Mouse (Mus musculus): ENCODE results near the gene Lgi4.

Lgi4 gene

GRCm38 (mm10) chr7:31059108-31059507, at the start of gene Lgi4:
Lgi4 (plus strand) TSS chr7:31059342.
- DNase-seq (ENCODE audit: low read depth, low spot score): peak; percentile 73

- no peak for DNase-seq (ENCODE audit: low read depth, low spot score)
These were observed 46.2 kb upstream of the Lgi4 start for GRCm38 (mm10) chr7:31012971-31013370.

- DNase-seq (ENCODE audit: low read depth, low spot score): peak; percentile 21
These were observed 41.8 kb upstream of the Lgi4 start for GRCm38 (mm10) chr7:31017104-31017901.

GRCm38 (mm10) chr7:31028609-31029008, 30.5 kb upstream of the Lgi4 start:
- no peak for DNase-seq (ENCODE audit: low read depth, low spot score)

- no peak for DNase-seq (ENCODE audit: low read depth, low spot score)
These were observed 28.4 kb upstream of the Lgi4 start for GRCm38 (mm10) chr7:31030717-31031116.

- DNase-seq (ENCODE audit: low read depth, low spot score): no peak
These were observed 27.4 kb upstream of the Lgi4 start for GRCm38 (mm10) chr7:31031731-31032130.

GRCm38 (mm10) chr7:31033409-31034165, 25.6 kb upstream of the Lgi4 start:
- DNase-seq (ENCODE audit: low read depth, low spot score): no peak

- no peak for DNase-seq (ENCODE audit: low read depth, low spot score)
These were observed 24.4 kb upstream of the Lgi4 start for GRCm38 (mm10) chr7:31034789-31035188.

GRCm38 (mm10) chr7:31035291-31035690, 23.9 kb upstream of the Lgi4 start:
- no peak for DNase-seq (ENCODE audit: low read depth, low spot score)

GRCm38 (mm10) chr7:31036917-31037316, 22.2 kb upstream of the Lgi4 start:
- DNase-seq (ENCODE audit: low read depth, low spot score): no peak

GRCm38 (mm10) chr7:31037675-31038074, 21.5 kb upstream of the Lgi4 start:
- DNase-seq (ENCODE audit: low read depth, low spot score): no peak

GRCm38 (mm10) chr7:31039011-31039410, 20.1 kb upstream of the Lgi4 start:
- DNase-seq (ENCODE audit: low read depth, low spot score): no peak

GRCm38 (mm10) chr7:31040281-31041022, 18.7 kb upstream of the Lgi4 start:
- DNase-seq (ENCODE audit: low read depth, low spot score): no peak

GRCm38 (mm10) chr7:31041023-31041407, 18.1 kb upstream of the Lgi4 start:
- DNase-seq (ENCODE audit: low read depth, low spot score): no peak

- DNase-seq (ENCODE audit: low read depth, low spot score): no peak
These were observed 17.4 kb upstream of the Lgi4 start for GRCm38 (mm10) chr7:31041662-31042315.

GRCm38 (mm10) chr7:31042431-31042910, 16.7 kb upstream of the Lgi4 start, which contains the start of gene Fxyd5:
Fxyd5 (minus strand) TSS chr7:31042481.
- no peak for DNase-seq (ENCODE audit: low read depth, low spot score)

- peak; percentile 43 for DNase-seq (ENCODE audit: low read depth, low spot score)
These were observed 9.9 kb upstream of the Lgi4 start for GRCm38 (mm10) chr7:31049135-31049845.

GRCm38 (mm10) chr7:31049846-31050281, 9.3 kb upstream of the Lgi4 start:
- DNase-seq (ENCODE audit: low read depth, low spot score): no peak

GRCm38 (mm10) chr7:31050487-31050886, 8.7 kb upstream of the Lgi4 start:
- DNase-seq (ENCODE audit: low read depth, low spot score): no peak

- DNase-seq (ENCODE audit: low read depth, low spot score): no peak
These were observed 8.2 kb upstream of the Lgi4 start for GRCm38 (mm10) chr7:31050921-31051320.

All from forelimb bud, embryonic 11.5 days (tissue).